ENCODE assay signal across 11 mouse cellular contexts in genomic region chr7:105795759-105796366, GRCm38 (mm10). TPM values are rescaled to one million over a fixed set of nuclear protein-coding genes. Genes with fewer than 3 reads are reported as not detected.
A peak's percentile ranks its signal among the peaks of the same experiment; 100 is the strongest.
DNase-seq lines count a peak whose midpoint lies in the region; ATAC-seq lines count a peak whose summit lies in the region.
"Had no signal": no experiment of that assay in that cellular context is flagged by ENCODE, and none has a peak within 500 bp of the region (broad histone marks: within the 10 kb centered on the region; RNA-seq: fewer than 3 reads in every experiment).

No protein-coding gene starts in this region.

- DNase-seq in midbrain, embryonic 11.5 days (ENCODE audit: low spot score, missing footprints): peak; percentile 87
- DNase-seq in splenic B cell, adult 2 months (ENCODE audit: low read depth, low spot score): peak; percentile 14
- no peak for DNase-seq in kidney, adult 8-10 months
- DNase-seq in heart, embryonic 10.5 days (ENCODE audit: low spot score): no peak
- DNase-seq: spleen, adult 18-20 months had no signal

- no peaks in the 10 kb centered on the region for H3K27me3 ChIP-seq in hindbrain, embryonic 13.5 days
- no peaks in the 10 kb centered on the region for H3K27me3 ChIP-seq in hindbrain, embryonic 12.5 days
- no peaks in the 10 kb centered on the region for H3K27me3 ChIP-seq in midbrain, embryonic 11.5 days (ENCODE audit: control insufficient read depth, insufficient read depth, low read length)
- H3K27me3 ChIP-seq in midbrain, embryonic 13.5 days: no peaks in the 10 kb centered on the region
- no peaks in the 10 kb centered on the region for H3K27me3 ChIP-seq in hindbrain, embryonic 15.5 days
- no peaks in the 10 kb centered on the region for H3K27me3 ChIP-seq in splenic B cell, adult 2 months (ENCODE audit: control insufficient read depth, insufficient read depth, low read length, poor library complexity, severe bottlenecking)
- no peaks in the 10 kb centered on the region for H3K27me3 ChIP-seq in heart, embryonic 10.5 days (ENCODE audit: insufficient read depth, poor library complexity, severe bottlenecking)
- H3K27me3 ChIP-seq: lung, embryonic 15.5 days had no signal

- H3K4me2 ChIP-seq in hindbrain, embryonic 13.5 days: no peak overlapping the region
- no peak overlapping the region for H3K4me2 ChIP-seq in hindbrain, embryonic 12.5 days (replicated peaks)
- H3K4me2 ChIP-seq in midbrain, embryonic 11.5 days: no peak overlapping the region
- no peak overlapping the region for H3K4me2 ChIP-seq in midbrain, embryonic 13.5 days (replicated peaks)
- H3K4me2 ChIP-seq in hindbrain, embryonic 15.5 days: no peak overlapping the region
- H3K4me2 ChIP-seq: lung, embryonic 15.5 days had no signal

- no peaks in the 10 kb centered on the region for H3K9me3 ChIP-seq in hindbrain, embryonic 13.5 days
- no peaks in the 10 kb centered on the region for H3K9me3 ChIP-seq in hindbrain, embryonic 12.5 days (replicated peaks)
- H3K9me3 ChIP-seq in midbrain, embryonic 11.5 days (ENCODE audit: control insufficient read depth, low read length): no peaks in the 10 kb centered on the region
- no peaks in the 10 kb centered on the region for H3K9me3 ChIP-seq in midbrain, embryonic 13.5 days
- no peaks in the 10 kb centered on the region for H3K9me3 ChIP-seq in hindbrain, embryonic 15.5 days
- H3K9me3 ChIP-seq in heart, embryonic 10.5 days: no peaks in the 10 kb centered on the region
- H3K9me3 ChIP-seq: lung, embryonic 15.5 days had no signal

- no peaks in the 10 kb centered on the region for H3K4me1 ChIP-seq in hindbrain, embryonic 13.5 days (replicated peaks)
- H3K4me1 ChIP-seq in hindbrain, embryonic 12.5 days: no peaks in the 10 kb centered on the region
- H3K4me1 ChIP-seq in midbrain, embryonic 11.5 days (ENCODE audit: control insufficient read depth, insufficient read depth, low read length): 0 out of 2 replicates have a peak, but pooled peaks cover 4% of the 10 kb centered on the region
- no peaks in the 10 kb centered on the region for H3K4me1 ChIP-seq in midbrain, embryonic 13.5 days (replicated peaks)
- H3K4me1 ChIP-seq in hindbrain, embryonic 15.5 days (replicated peaks): no peaks in the 10 kb centered on the region
- H3K4me1 ChIP-seq in heart, embryonic 10.5 days: no peaks in the 10 kb centered on the region
- H3K4me1 ChIP-seq: lung, embryonic 15.5 days had no signal

- H3K27ac ChIP-seq in hindbrain, embryonic 13.5 days: peak overlapping the region; percentile 25; the same call in 1 of the 2 replicates
- H3K27ac ChIP-seq in hindbrain, embryonic 12.5 days: no peak overlapping the region
- H3K27ac ChIP-seq in midbrain, embryonic 11.5 days (ENCODE audit: low read depth, low read length): no peak overlapping the region
- no peak overlapping the region for H3K27ac ChIP-seq in midbrain, embryonic 13.5 days
- H3K27ac ChIP-seq in hindbrain, embryonic 15.5 days (replicated peaks): no peak overlapping the region
- no peak overlapping the region for H3K27ac ChIP-seq in heart, embryonic 10.5 days
- H3K27ac ChIP-seq: lung, embryonic 15.5 days had no signal

- ATAC-seq in hindbrain, embryonic 13.5 days (ENCODE audit: low FRiP score): no peak
- no peak for ATAC-seq in hindbrain, embryonic 12.5 days (ENCODE audit: low FRiP score)
- ATAC-seq in midbrain, embryonic 11.5 days (ENCODE audit: low FRiP score): peak; percentile 55; the same call in 1 of the 2 replicates
- ATAC-seq in midbrain, embryonic 13.5 days: no peak
- ATAC-seq in hindbrain, embryonic 15.5 days (ENCODE audit: low FRiP score, low read depth): peak; percentile 28; the same call in 1 of the 2 replicates
- ATAC-seq: inflammation-experienced regulatory T-cells, adult 6 months had no signal

- no peak overlapping the region for H3K4me3 ChIP-seq in hindbrain, embryonic 13.5 days
- no peak overlapping the region for H3K4me3 ChIP-seq in hindbrain, embryonic 12.5 days
- no peak overlapping the region for H3K4me3 ChIP-seq in midbrain, embryonic 11.5 days (ENCODE audit: low read depth, low read length)
- no peak overlapping the region for H3K4me3 ChIP-seq in midbrain, embryonic 13.5 days (replicated peaks)
- no peak overlapping the region for H3K4me3 ChIP-seq in hindbrain, embryonic 15.5 days
- no peak overlapping the region for H3K4me3 ChIP-seq in heart, embryonic 10.5 days
- H3K4me3 ChIP-seq: lung, embryonic 15.5 days had no signal

- 12% methylated on average over 7 of the region's 7 CpGs for WGBS in hindbrain, embryonic 13.5 days
- WGBS in hindbrain, embryonic 12.5 days: 19% methylated on average over 7 of the region's 7 CpGs
- 13% methylated on average over 7 of the region's 7 CpGs for WGBS in midbrain, embryonic 11.5 days
- 8% methylated on average over 7 of the region's 7 CpGs for WGBS in midbrain, embryonic 13.5 days
- WGBS in hindbrain, embryonic 15.5 days: 13% methylated on average over 7 of the region's 7 CpGs
- 22% methylated on average over 7 of the region's 7 CpGs for WGBS in heart, embryonic 10.5 days

- H3K36me3 ChIP-seq in hindbrain, embryonic 13.5 days: no peaks in the 10 kb centered on the region
- no peaks in the 10 kb centered on the region for H3K36me3 ChIP-seq in hindbrain, embryonic 12.5 days
- H3K36me3 ChIP-seq in midbrain, embryonic 11.5 days (ENCODE audit: control insufficient read depth, insufficient read depth, low read length): no peaks in the 10 kb centered on the region
- H3K36me3 ChIP-seq in midbrain, embryonic 13.5 days: no peaks in the 10 kb centered on the region
- H3K36me3 ChIP-seq in hindbrain, embryonic 15.5 days: no peaks in the 10 kb centered on the region
- no peaks in the 10 kb centered on the region for H3K36me3 ChIP-seq in splenic B cell, adult 2 months (ENCODE audit: control insufficient read depth, insufficient read depth, low read length, poor library complexity, severe bottlenecking)
- no peaks in the 10 kb centered on the region for H3K36me3 ChIP-seq in heart, embryonic 10.5 days
- H3K36me3 ChIP-seq: lung, embryonic 15.5 days had no signal

- no peak overlapping the region for H3K9ac ChIP-seq in hindbrain, embryonic 13.5 days
- no peak overlapping the region for H3K9ac ChIP-seq in hindbrain, embryonic 12.5 days
- H3K9ac ChIP-seq in midbrain, embryonic 11.5 days (ENCODE audit: low read length): no peak overlapping the region
- no peak overlapping the region for H3K9ac ChIP-seq in midbrain, embryonic 13.5 days (replicated peaks)
- no peak overlapping the region for H3K9ac ChIP-seq in hindbrain, embryonic 15.5 days
- H3K9ac ChIP-seq: lung, embryonic 15.5 days had no signal

RNA-seq across cellular contexts. Expression of gene Dchs1, which starts 8.4 kb away (rescaled TPM):
- 15.8 and 16.1 TPM in 2 replicates for polyA plus RNA-seq in hindbrain, embryonic 13.5 days (2015; fragmentation: Nextera tagmentation; extraction: Ambion mirVana)
- 26.9 and 28.6 TPM in 2 replicates for polyA plus RNA-seq in hindbrain, embryonic 12.5 days (2016; fragmentation: Nextera tagmentation; extraction: Ambion mirVana)
- polyA plus RNA-seq in midbrain, embryonic 11.5 days (2014; fragmentation: Nextera tagmentation; extraction: Ambion mirVana): 10.7 and 12.7 TPM in 2 replicates
- polyA plus RNA-seq in midbrain, embryonic 13.5 days (2015; fragmentation: Nextera tagmentation; extraction: Ambion mirVana): 16.8 and 20.5 TPM in 2 replicates
- polyA plus RNA-seq in hindbrain, embryonic 15.5 days (2015; fragmentation: Nextera tagmentation; extraction: Ambion mirVana): 14.3 and 14.8 TPM in 2 replicates
- 4.2 and 8.6 TPM in 2 replicates for polyA plus RNA-seq in heart, embryonic 10.5 days (2016; fragmentation: Nextera tagmentation; extraction: Ambion mirVana)

RNA-seq across cellular contexts. Expression of gene Mrpl17, which starts 15.0 kb away (rescaled TPM):
- 210 and 219 TPM in 2 replicates for polyA plus RNA-seq in hindbrain, embryonic 13.5 days (2015; fragmentation: Nextera tagmentation; extraction: Ambion mirVana)
- 218 and 251 TPM in 2 replicates for polyA plus RNA-seq in hindbrain, embryonic 12.5 days (2016; fragmentation: Nextera tagmentation; extraction: Ambion mirVana)
- polyA plus RNA-seq in midbrain, embryonic 11.5 days (2014; fragmentation: Nextera tagmentation; extraction: Ambion mirVana): 245 and 258 TPM in 2 replicates
- 201 and 217 TPM in 2 replicates for polyA plus RNA-seq in midbrain, embryonic 13.5 days (2015; fragmentation: Nextera tagmentation; extraction: Ambion mirVana)
- polyA plus RNA-seq in hindbrain, embryonic 15.5 days (2015; fragmentation: Nextera tagmentation; extraction: Ambion mirVana): 178 and 195 TPM in 2 replicates
- polyA plus RNA-seq in heart, embryonic 10.5 days (2016; fragmentation: Nextera tagmentation; extraction: Ambion mirVana): 279 and 357 TPM in 2 replicates

RNA-seq across cellular contexts. Expression of gene Tpp1, which starts 43.8 kb away (rescaled TPM):
- 39.9 and 46.8 TPM in 2 replicates for polyA plus RNA-seq in hindbrain, embryonic 13.5 days (2015; fragmentation: Nextera tagmentation; extraction: Ambion mirVana)
- polyA plus RNA-seq in hindbrain, embryonic 12.5 days (2016; fragmentation: Nextera tagmentation; extraction: Ambion mirVana): 47.4 and 49.5 TPM in 2 replicates
- polyA plus RNA-seq in midbrain, embryonic 11.5 days (2014; fragmentation: Nextera tagmentation; extraction: Ambion mirVana): 54.1 and 57.9 TPM in 2 replicates
- 35.6 and 41.1 TPM in 2 replicates for polyA plus RNA-seq in midbrain, embryonic 13.5 days (2015; fragmentation: Nextera tagmentation; extraction: Ambion mirVana)
- polyA plus RNA-seq in hindbrain, embryonic 15.5 days (2015; fragmentation: Nextera tagmentation; extraction: Ambion mirVana): 45.7 and 46.2 TPM in 2 replicates
- polyA plus RNA-seq in heart, embryonic 10.5 days (2016; fragmentation: Nextera tagmentation; extraction: Ambion mirVana): 76.5 and 95.2 TPM in 2 replicates

RNA-seq across cellular contexts. Expression of gene Taf10, which starts 51.7 kb away (rescaled TPM):
- polyA plus RNA-seq in hindbrain, embryonic 13.5 days (2015; fragmentation: Nextera tagmentation; extraction: Ambion mirVana): 111 and 122 TPM in 2 replicates
- polyA plus RNA-seq in hindbrain, embryonic 12.5 days (2016; fragmentation: Nextera tagmentation; extraction: Ambion mirVana): 146 and 171 TPM in 2 replicates
- polyA plus RNA-seq in midbrain, embryonic 11.5 days (2014; fragmentation: Nextera tagmentation; extraction: Ambion mirVana): 163 and 195 TPM in 2 replicates
- polyA plus RNA-seq in midbrain, embryonic 13.5 days (2015; fragmentation: Nextera tagmentation; extraction: Ambion mirVana): 109 and 127 TPM in 2 replicates
- 100 and 110 TPM in 2 replicates for polyA plus RNA-seq in hindbrain, embryonic 15.5 days (2015; fragmentation: Nextera tagmentation; extraction: Ambion mirVana)
- polyA plus RNA-seq in heart, embryonic 10.5 days (2016; fragmentation: Nextera tagmentation; extraction: Ambion mirVana): 153 and 184 TPM in 2 replicates

RNA-seq across cellular contexts. Expression of gene Rrp8, which starts 58.7 kb away (rescaled TPM):
- 25.8 and 28.0 TPM in 2 replicates for polyA plus RNA-seq in hindbrain, embryonic 13.5 days (2015; fragmentation: Nextera tagmentation; extraction: Ambion mirVana)
- 32.7 and 36.6 TPM in 2 replicates for polyA plus RNA-seq in hindbrain, embryonic 12.5 days (2016; fragmentation: Nextera tagmentation; extraction: Ambion mirVana)
- polyA plus RNA-seq in midbrain, embryonic 11.5 days (2014; fragmentation: Nextera tagmentation; extraction: Ambion mirVana): 41.2 and 45.0 TPM in 2 replicates
- polyA plus RNA-seq in midbrain, embryonic 13.5 days (2015; fragmentation: Nextera tagmentation; extraction: Ambion mirVana): 29.2 and 30.5 TPM in 2 replicates
- polyA plus RNA-seq in hindbrain, embryonic 15.5 days (2015; fragmentation: Nextera tagmentation; extraction: Ambion mirVana): 24.9 and 26.0 TPM in 2 replicates
- 30.9 and 40.6 TPM in 2 replicates for polyA plus RNA-seq in heart, embryonic 10.5 days (2016; fragmentation: Nextera tagmentation; extraction: Ambion mirVana)

Comparison
In these comparisons a context has a peak if more than half of its experiments do, and no peak if none do; other contexts are left out.
1. ATAC-seq: peak in midbrain, embryonic 11.5 days (single experiment) and hindbrain, embryonic 15.5 days (single experiment); none in hindbrain, embryonic 13.5 days (single experiment), hindbrain, embryonic 12.5 days (single experiment) and midbrain, embryonic 13.5 days (single experiment).
2. DNase-seq: peak in midbrain, embryonic 11.5 days (single experiment) and splenic B cell, adult 2 months (single experiment); none in kidney, adult 8-10 months (0 of 2) and heart, embryonic 10.5 days (single experiment).